Mouse (Mus musculus): ENCODE measurements around the gene Arhgef18. TPM values are rescaled to one million over a fixed set of nuclear protein-coding genes. Genes with fewer than 3 reads are reported as not detected.
A peak's percentile ranks its signal among the peaks of the same experiment; 100 is the strongest.

The Arhgef18 gene
- polyA plus RNA-seq, 1 experiment, result 37.0 TPM

- no peak for TF ChIP-seq POLR2A (IDR thresholded peaks at IDR 0.05; ENCODE audit: borderline replicate concordance, extremely low read depth, insufficient read depth, insufficient read length, poor library complexity, severe bottlenecking)
- no peak for TF ChIP-seq CTCF (IDR thresholded peaks at IDR 0.05; ENCODE audit: borderline replicate concordance, extremely low read depth, insufficient read depth, insufficient read length)
- no peak for DNase-seq (ENCODE audit: low read depth)
These were observed 28.7 kb downstream of the Arhgef18 start for GRCm38 (mm10) chr8:3421507-3421906.

DNA sequence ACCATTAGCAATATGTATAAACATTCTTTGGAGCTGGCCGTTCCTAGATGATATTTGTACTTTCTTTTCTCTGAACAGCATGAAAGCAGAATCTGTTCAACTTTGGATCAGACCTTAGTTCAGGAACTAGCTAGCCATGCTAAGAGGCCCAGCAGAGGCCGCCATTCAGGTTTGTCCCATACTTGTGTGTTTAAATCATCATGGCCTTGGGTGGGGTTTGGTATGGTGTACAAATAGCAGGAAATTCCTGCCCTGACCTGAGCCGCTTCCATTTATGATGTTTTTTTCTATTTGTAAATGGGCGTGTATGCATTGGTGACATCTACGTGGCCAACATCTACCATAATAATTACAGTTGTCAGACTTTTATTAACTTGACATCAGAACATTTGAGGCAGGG is 32.4 kb downstream of the Arhgef18 start:
- DNase-seq (ENCODE audit: low read depth), result no peak
- TF ChIP-seq CTCF (IDR thresholded peaks at IDR 0.05; ENCODE audit: borderline replicate concordance, extremely low read depth, insufficient read depth, insufficient read length) (no peak), POLR2A (IDR thresholded peaks at IDR 0.05; ENCODE audit: borderline replicate concordance, extremely low read depth, insufficient read depth, insufficient read length, poor library complexity, severe bottlenecking) (no peak)

DNA sequence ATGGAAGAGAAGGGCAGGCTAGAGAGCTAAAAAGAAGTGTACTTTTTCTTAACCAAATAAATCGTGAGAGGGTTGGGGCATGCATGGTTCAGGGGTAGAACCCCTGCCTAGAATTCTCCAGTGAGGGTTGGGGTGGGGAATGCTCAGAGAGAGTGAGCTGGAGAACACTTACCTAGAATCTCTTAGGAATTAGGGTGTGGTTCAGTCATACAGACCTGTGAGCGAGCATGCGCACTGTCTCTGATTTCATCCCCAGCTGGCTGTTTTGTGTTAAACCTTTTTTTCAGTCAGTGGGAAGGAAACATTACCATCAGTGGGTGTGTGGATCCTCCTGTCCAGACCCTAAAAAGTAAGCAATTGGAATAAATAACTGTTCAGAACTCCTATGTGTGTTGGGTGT is 33.4 kb downstream of the Arhgef18 start:
- TF ChIP-seq CTCF (IDR thresholded peaks at IDR 0.05; ENCODE audit: borderline replicate concordance, extremely low read depth, insufficient read depth, insufficient read length) (no peak), POLR2A (IDR thresholded peaks at IDR 0.05; ENCODE audit: borderline replicate concordance, extremely low read depth, insufficient read depth, insufficient read length, poor library complexity, severe bottlenecking) (no peak)
- no peak for DNase-seq (ENCODE audit: low read depth)

- no peak for TF ChIP-seq POLR2A (IDR thresholded peaks at IDR 0.05; ENCODE audit: borderline replicate concordance, extremely low read depth, insufficient read depth, insufficient read length, poor library complexity, severe bottlenecking)
- TF ChIP-seq CTCF (IDR thresholded peaks at IDR 0.05; ENCODE audit: borderline replicate concordance, extremely low read depth, insufficient read depth, insufficient read length), result no peak
- no peak for DNase-seq (ENCODE audit: low read depth)
These were observed 35.6 kb downstream of the Arhgef18 start for GRCm38 (mm10) chr8:3428426-3428825.

DNA sequence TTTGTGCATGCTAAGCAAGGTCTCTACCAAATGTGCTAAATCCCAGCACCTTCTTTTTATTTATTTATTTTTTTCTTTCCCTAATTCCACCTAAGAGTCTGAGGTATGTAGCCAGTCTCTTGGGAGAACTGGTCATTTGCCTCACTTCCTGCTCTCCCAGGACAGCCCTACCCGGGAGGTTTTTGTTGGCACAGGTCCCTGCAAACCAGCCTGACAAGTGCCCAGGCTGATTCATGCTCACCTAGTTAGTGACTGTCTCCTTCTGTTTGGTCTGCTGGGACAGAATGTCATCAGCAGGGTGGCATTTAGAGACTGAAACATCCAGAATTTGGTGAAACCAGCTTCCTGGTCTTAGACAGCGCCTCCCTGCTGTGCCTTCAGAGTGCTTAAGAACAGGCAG is 37.2 kb downstream of the Arhgef18 start:
- no peak for DNase-seq (ENCODE audit: low read depth)
- TF ChIP-seq POLR2A (IDR thresholded peaks at IDR 0.05; ENCODE audit: borderline replicate concordance, extremely low read depth, insufficient read depth, insufficient read length, poor library complexity, severe bottlenecking) (no peak), CTCF (IDR thresholded peaks at IDR 0.05; ENCODE audit: borderline replicate concordance, extremely low read depth, insufficient read depth, insufficient read length) (no peak)

DNA sequence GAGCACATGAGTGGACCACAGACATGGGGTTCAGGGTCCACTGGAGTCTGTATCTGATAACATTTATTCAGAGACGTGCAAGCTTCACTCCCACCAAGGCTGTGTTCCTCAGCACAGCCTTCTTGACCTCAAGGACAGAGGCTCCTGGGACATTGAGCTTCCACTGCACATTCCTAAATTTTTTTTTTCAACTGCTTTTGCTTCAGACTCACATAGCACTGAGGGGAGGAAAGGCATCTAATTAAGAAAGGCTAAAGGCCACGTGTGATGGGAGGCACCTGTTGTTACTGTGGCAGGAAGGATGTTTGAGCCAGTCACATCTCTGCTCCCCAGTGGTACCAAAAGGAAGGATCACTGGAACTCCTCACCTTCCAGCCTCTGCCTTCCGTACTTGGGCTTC is 38.3 kb downstream of the Arhgef18 start:
- TF ChIP-seq CTCF (IDR thresholded peaks at IDR 0.05; ENCODE audit: borderline replicate concordance, extremely low read depth, insufficient read depth, insufficient read length), result no peak

DNA sequence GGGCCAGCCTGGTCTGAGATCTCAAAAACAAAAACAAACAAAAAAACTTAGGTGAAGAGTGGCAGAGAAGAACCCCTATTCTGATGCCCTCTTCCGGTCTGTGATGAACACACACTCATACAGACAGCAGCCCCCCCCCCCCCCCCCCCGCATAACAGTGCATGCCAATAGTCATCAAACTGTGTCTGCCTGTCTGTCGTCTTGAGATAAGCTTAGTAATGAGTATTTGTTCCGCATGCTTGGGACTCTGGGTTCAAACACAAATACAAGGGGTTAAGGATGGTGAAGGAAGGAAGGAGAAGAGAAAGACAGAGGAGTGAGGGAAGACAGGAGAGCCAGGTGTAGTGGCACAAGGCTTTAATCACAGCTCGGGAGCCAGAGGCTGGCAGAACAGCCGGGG is 43.7 kb downstream of the Arhgef18 start:
- no peak for DNase-seq (ENCODE audit: low read depth)
- no peak for TF ChIP-seq CTCF (IDR thresholded peaks at IDR 0.05; ENCODE audit: borderline replicate concordance, extremely low read depth, insufficient read depth, insufficient read length)
- no peak for TF ChIP-seq POLR2A (IDR thresholded peaks at IDR 0.05; ENCODE audit: borderline replicate concordance, extremely low read depth, insufficient read depth, insufficient read length, poor library complexity, severe bottlenecking)

More for the DNA sequence above, 38.3 kb downstream of the Arhgef18 start:
- no peak for DNase-seq (ENCODE audit: low read depth)

DNA sequence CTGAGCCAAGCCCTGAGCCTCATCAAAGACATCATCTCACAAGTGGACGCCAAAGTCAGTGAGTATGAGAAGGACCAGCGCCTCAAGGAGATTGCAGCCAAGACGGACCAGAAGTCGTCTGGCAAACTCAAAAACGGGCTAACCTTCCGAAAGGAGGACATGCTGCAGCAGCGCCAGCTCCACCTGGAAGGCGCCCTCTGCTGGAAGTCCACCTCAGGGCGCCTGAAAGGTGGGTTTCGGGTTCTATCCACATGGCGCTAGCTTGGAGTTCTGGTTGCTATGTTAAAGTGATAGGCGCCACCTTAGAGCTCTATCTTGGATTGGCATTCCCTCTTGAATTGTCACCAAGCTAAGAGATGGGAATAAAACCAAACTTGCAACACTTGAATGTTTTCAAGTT is 46.7 kb downstream of the Arhgef18 start:
- DNase-seq (ENCODE audit: low read depth), result no peak

GRCm38 (mm10) chr8:3449226-3449625 is 56.4 kb downstream of the Arhgef18 start:
- DNase-seq (ENCODE audit: low read depth), result no peak
- TF ChIP-seq CTCF (IDR thresholded peaks at IDR 0.05; ENCODE audit: borderline replicate concordance, extremely low read depth, insufficient read depth, insufficient read length), result no peak
- no peak for TF ChIP-seq POLR2A (IDR thresholded peaks at IDR 0.05; ENCODE audit: borderline replicate concordance, extremely low read depth, insufficient read depth, insufficient read length, poor library complexity, severe bottlenecking)

More for the DNA sequence above, 46.7 kb downstream of the Arhgef18 start:
- TF ChIP-seq POLR2A (IDR thresholded peaks at IDR 0.05; ENCODE audit: borderline replicate concordance, extremely low read depth, insufficient read depth, insufficient read length, poor library complexity, severe bottlenecking) (no peak), CTCF (IDR thresholded peaks at IDR 0.05; ENCODE audit: borderline replicate concordance, extremely low read depth, insufficient read depth, insufficient read length) (peak; percentile 48)

DNA sequence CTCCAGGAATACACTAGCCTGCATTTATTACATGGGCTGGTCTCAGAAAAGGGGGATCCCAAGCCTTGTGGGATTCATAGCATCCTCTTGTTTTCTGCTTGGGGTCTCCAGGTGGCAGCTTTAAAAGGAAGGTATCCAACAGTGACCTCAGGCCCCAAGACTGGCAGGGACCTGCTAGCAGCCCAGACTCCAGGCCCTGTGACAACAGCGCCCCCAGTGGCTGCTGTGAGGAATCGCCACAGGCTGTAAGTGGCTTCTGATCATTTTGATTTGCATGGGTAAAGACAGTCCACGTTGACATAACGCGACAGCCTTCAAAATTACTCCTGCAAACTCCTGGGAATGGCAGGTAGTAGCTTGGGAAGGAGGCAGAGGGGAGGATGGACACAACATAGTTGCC is 57.9 kb downstream of the Arhgef18 start:
- no peak for TF ChIP-seq POLR2A (IDR thresholded peaks at IDR 0.05; ENCODE audit: borderline replicate concordance, extremely low read depth, insufficient read depth, insufficient read length, poor library complexity, severe bottlenecking)
- peak; percentile 97 for TF ChIP-seq CTCF (IDR thresholded peaks at IDR 0.05; ENCODE audit: borderline replicate concordance, extremely low read depth, insufficient read depth, insufficient read length)
- DNase-seq (ENCODE audit: low read depth), result peak; percentile 71

DNA sequence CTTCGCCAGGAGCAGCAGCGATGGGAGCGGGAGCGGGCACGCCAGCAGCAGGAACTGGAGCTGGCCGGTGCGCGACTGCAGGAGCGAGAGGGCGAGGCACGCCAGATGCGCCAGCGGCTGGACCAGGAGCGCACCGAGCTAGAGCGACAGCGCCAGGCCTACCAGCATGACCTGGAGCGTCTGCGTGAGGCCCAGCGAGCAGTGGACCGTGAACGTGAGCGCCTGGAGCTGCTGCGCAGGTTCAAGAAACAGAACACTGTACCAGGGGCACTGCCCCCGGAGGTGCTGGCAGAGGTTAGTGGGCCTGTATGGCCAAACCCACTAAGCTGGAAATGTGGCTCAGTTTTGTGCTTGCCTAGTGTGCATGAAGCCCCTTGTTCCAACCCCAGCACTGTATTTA is 59.2 kb downstream of the Arhgef18 start:
- TF ChIP-seq CTCF (IDR thresholded peaks at IDR 0.05; ENCODE audit: borderline replicate concordance, extremely low read depth, insufficient read depth, insufficient read length), result no peak
- TF ChIP-seq POLR2A (IDR thresholded peaks at IDR 0.05; ENCODE audit: borderline replicate concordance, extremely low read depth, insufficient read depth, insufficient read length, poor library complexity, severe bottlenecking), result no peak
- DNase-seq (ENCODE audit: low read depth), result no peak

DNA sequence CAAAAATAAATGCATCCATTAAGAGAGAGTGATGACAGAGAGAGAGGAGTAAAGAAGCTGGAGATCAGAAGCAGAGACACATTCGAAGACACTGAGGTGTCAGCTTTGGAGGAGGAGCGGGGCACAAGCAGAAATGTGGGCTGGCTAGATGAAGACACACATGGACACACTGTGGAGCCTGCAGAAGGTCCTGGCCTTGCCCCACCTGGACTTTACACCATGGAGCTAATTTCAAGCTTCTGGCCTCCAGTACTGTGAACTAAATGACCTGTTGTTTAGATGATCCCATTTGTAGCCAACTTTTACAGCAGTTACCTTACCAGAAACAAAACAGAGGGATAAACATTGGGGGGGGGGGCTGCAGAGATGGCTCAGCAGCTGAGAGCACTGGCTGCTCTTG is 70.4 kb downstream of the Arhgef18 start:
- TF ChIP-seq POLR2A (IDR thresholded peaks at IDR 0.05; ENCODE audit: borderline replicate concordance, extremely low read depth, insufficient read depth, insufficient read length, poor library complexity, severe bottlenecking) (no peak), CTCF (IDR thresholded peaks at IDR 0.05; ENCODE audit: borderline replicate concordance, extremely low read depth, insufficient read depth, insufficient read length) (no peak)
- DNase-seq (ENCODE audit: low read depth), result no peak

DNA sequence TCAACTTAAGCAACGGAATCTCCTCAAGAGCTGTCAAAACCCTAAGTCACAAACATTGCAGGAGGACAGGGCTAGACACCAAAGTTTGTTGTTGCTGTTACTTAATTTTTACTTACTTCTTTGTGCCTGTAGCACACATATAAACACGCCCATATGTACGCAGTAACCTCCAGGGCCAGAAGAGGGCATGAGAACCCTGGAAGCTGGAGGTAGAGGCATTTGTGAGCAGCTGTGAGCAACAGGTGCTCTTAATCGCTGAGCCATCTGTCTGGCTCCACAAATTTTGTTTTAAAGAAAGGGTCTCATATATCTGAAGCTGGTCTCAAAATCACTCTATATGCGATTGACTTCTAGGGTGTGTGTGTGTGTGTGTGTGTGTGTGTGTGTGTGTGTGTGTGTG is 71.5 kb downstream of the Arhgef18 start:
- peak; percentile 78 for DNase-seq (ENCODE audit: low read depth)
- TF ChIP-seq POLR2A (IDR thresholded peaks at IDR 0.05; ENCODE audit: borderline replicate concordance, extremely low read depth, insufficient read depth, insufficient read length, poor library complexity, severe bottlenecking) (no peak), CTCF (IDR thresholded peaks at IDR 0.05; ENCODE audit: borderline replicate concordance, extremely low read depth, insufficient read depth, insufficient read length) (peak; percentile 48; the same call in 1 of the 2 replicates)
